Mouse (Mus musculus) MEL (cell line): ENCODE results near the gene Ccr2. TPM values are rescaled to one million over a fixed set of nuclear protein-coding genes. Genes with fewer than 3 reads are reported as not detected.

Experiments used
- DNase-seq: peaks from one replicate; pipeline ENCODE4 v3.0.0; 2011; ENCODE audit warnings: low read depth, low spot score
- H3K27ac ChIP-seq: 2 replicates; pipeline ENCODE4 v1.5.1; 2012; ENCODE audit warnings: low read depth, mild to moderate bottlenecking, control low read depth, low read length, moderate library complexity; ENCODE audit not compliant: control insufficient read depth
- H3K27me3 ChIP-seq, 2 experiments: fragments of 150-350 bp in 1 of 2; sonication (generic) in 1 of 2; 2 replicates each; pipeline ENCODE4 v1.6.1; 2012; ENCODE audit warnings: low read length in 2 of 2, mild to moderate bottlenecking in 2 of 2, improper control_type of control experiment in 1 of 2, moderate library complexity in 1 of 2; ENCODE audit not compliant: insufficient read depth in 2 of 2, control insufficient read depth in 1 of 2
- H3K36me3 ChIP-seq, 2 experiments: 2 replicates each; pipeline ENCODE4 v1.6.1; 2012 to 2014; ENCODE audit warnings: low read length in 2 of 2, improper control_type of control experiment in 1 of 2, inconsistent platforms in 1 of 2, mild to moderate bottlenecking in 1 of 2; ENCODE audit not compliant: insufficient read depth in 2 of 2, control insufficient read depth in 1 of 2
- H3K4me1 ChIP-seq, 2 experiments: fragments of 150-350 bp in 1 of 2; sonication (generic) in 1 of 2; 2 replicates each; pipeline ENCODE4 v1.6.1; 2012; ENCODE audit warnings: low read length in 2 of 2, improper control_type of control experiment in 1 of 2, mild to moderate bottlenecking in 1 of 2; ENCODE audit not compliant: insufficient read depth in 2 of 2, control insufficient read depth in 1 of 2
- H3K4me3 ChIP-seq, 2 experiments: fragments of 150-350 bp in 1 of 2; sonication (generic) in 1 of 2; 2 replicates each; pipeline ENCODE4 v1.5.1; 2012; ENCODE audit warnings: low read depth in 2 of 2, low read length in 2 of 2, mild to moderate bottlenecking in 2 of 2, moderate library complexity in 2 of 2, control low read depth in 1 of 2, improper control_type of control experiment in 1 of 2; ENCODE audit not compliant: control insufficient read depth in 1 of 2, insufficient read depth in 1 of 2
- H3K79me2 ChIP-seq: 2 replicates; pipeline ENCODE4 v1.6.1; 2012; ENCODE audit warnings: mild to moderate bottlenecking, low read length, moderate library complexity; ENCODE audit not compliant: control insufficient read depth, poor library complexity, insufficient read depth
- H3K9ac ChIP-seq: 2 replicates; pipeline ENCODE4 v1.6.1; 2012; ENCODE audit warnings: low read depth, mild to moderate bottlenecking, control low read depth, low read length, moderate library complexity; ENCODE audit not compliant: control insufficient read depth, poor library complexity, severe bottlenecking
- H3K9me3 ChIP-seq: fragments of 150-350 bp; sonication (generic); replicated peaks from 2 replicates; pipeline ENCODE4 v1.6.1; 2012; ENCODE audit warnings: mild to moderate bottlenecking, low read length, improper control_type of control experiment, moderate library complexity; ENCODE audit not compliant: insufficient read depth
- BHLHE40 ChIP-seq: IDR thresholded peaks from 2 replicates; pipeline ENCODE4 v1.6.1; 2012; ENCODE audit warnings: low read depth, mild to moderate bottlenecking, inconsistent platforms, low read length, improper control_type of control experiment, borderline replicate concordance
- CTCF ChIP-seq, 3 experiments: IDR thresholded peaks in 2 of 3; conservative IDR thresholded peaks in 1 of 3; 2 replicates each; pipeline ENCODE4 v1.5.1; 2011 to 2012; ENCODE audit warnings: low read length in 3 of 3, low read depth in 2 of 3, mild to moderate bottlenecking in 2 of 3, improper control_type of control experiment in 1 of 3, inconsistent platforms in 1 of 3, mixed read lengths in 1 of 3, moderate library complexity in 1 of 3; ENCODE audit not compliant: control insufficient read depth in 1 of 3, insufficient read depth in 1 of 3, poor library complexity in 1 of 3, severe bottlenecking in 1 of 3
- E2F4 ChIP-seq: IDR thresholded peaks from 2 replicates; pipeline ENCODE4 v1.6.1; 2011; ENCODE audit warnings: low read depth, low read length, improper control_type of control experiment, borderline replicate concordance
- ELF1 ChIP-seq: IDR thresholded peaks from 2 replicates; pipeline ENCODE4 v1.6.1; 2014; ENCODE audit warnings: low read depth, mild to moderate bottlenecking, inconsistent platforms, low read length, improper control_type of control experiment, moderate library complexity
- EP300 ChIP-seq, 2 experiments: IDR thresholded peaks; 2 replicates each; pipeline ENCODE4 v1.6.1; 2011; ENCODE audit warnings: improper control_type of control experiment in 2 of 2, low read length in 2 of 2, low read depth in 1 of 2, mild to moderate bottlenecking in 1 of 2
- GABPA ChIP-seq: IDR thresholded peaks from 2 replicates; pipeline ENCODE4 v1.6.1; 2012; ENCODE audit warnings: low read depth, mild to moderate bottlenecking, inconsistent platforms, low read length, improper control_type of control experiment, moderate library complexity
- GATA1 ChIP-seq: IDR thresholded peaks from 2 replicates; pipeline ENCODE4 v1.6.1; 2011; ENCODE audit warnings: low read depth, low read length, improper control_type of control experiment
- JUND ChIP-seq: IDR thresholded peaks from 2 replicates; pipeline ENCODE4 v1.6.1; 2011; ENCODE audit warnings: low read depth, mild to moderate bottlenecking, improper control_type of control experiment, low read length
- KAT2A ChIP-seq: conservative IDR thresholded peaks from 2 replicates; pipeline ENCODE4 v1.6.1; 2012; ENCODE audit warnings: low read depth, low read length, improper control_type of control experiment, inconsistent platforms
- MAFK ChIP-seq: IDR thresholded peaks from 2 replicates; pipeline ENCODE4 v1.6.1; 2011; ENCODE audit warnings: low read depth, mild to moderate bottlenecking, low read length, improper control_type of control experiment, borderline replicate concordance
- MAX ChIP-seq: IDR thresholded peaks from 2 replicates; pipeline ENCODE4 v1.6.1; 2011; ENCODE audit warnings: low read length, improper control_type of control experiment
- MYB ChIP-seq: IDR thresholded peaks from 2 replicates; pipeline ENCODE4 v1.6.1; 2011; ENCODE audit warnings: mild to moderate bottlenecking, low read depth, low read length, improper control_type of control experiment
- MYC ChIP-seq: IDR thresholded peaks from 2 replicates; pipeline ENCODE4 v1.6.1; 2011; ENCODE audit warnings: low read depth, mild to moderate bottlenecking, low read length, improper control_type of control experiment, moderate library complexity
- RAD21 ChIP-seq: IDR thresholded peaks from 2 replicates; pipeline ENCODE4 v1.6.1; 2011; ENCODE audit warnings: mild to moderate bottlenecking, low read depth, low read length, improper control_type of control experiment
- RCOR1 ChIP-seq: IDR thresholded peaks from 2 replicates; pipeline ENCODE4 v1.6.1; 2012; ENCODE audit warnings: low read depth, mild to moderate bottlenecking, inconsistent platforms, low read length, improper control_type of control experiment
- TCF12 ChIP-seq: IDR thresholded peaks from 2 replicates; pipeline ENCODE4 v1.6.1; 2014; ENCODE audit warnings: low read depth, mild to moderate bottlenecking, inconsistent platforms, low read length, improper control_type of control experiment, moderate library complexity
- UBTF ChIP-seq: IDR thresholded peaks from 2 replicates; pipeline ENCODE4 v1.6.1; 2012; ENCODE audit warnings: low read depth, mild to moderate bottlenecking, inconsistent platforms, low read length, improper control_type of control experiment, moderate library complexity, borderline replicate concordance; ENCODE audit not compliant: insufficient read depth
- USF1 ChIP-seq: IDR thresholded peaks from 2 replicates; pipeline ENCODE4 v1.6.1; 2014; ENCODE audit warnings: low read depth, mild to moderate bottlenecking, inconsistent platforms, low read length, improper control_type of control experiment, moderate library complexity
- ZC3H11A ChIP-seq: IDR thresholded peaks from 2 replicates; pipeline ENCODE4 v1.6.1; 2012; ENCODE audit warnings: low read depth, mild to moderate bottlenecking, inconsistent platforms, low read length, improper control_type of control experiment
- ZMIZ1 ChIP-seq: IDR thresholded peaks from 2 replicates; pipeline ENCODE4 v1.6.1; 2012; ENCODE audit warnings: low read depth, mild to moderate bottlenecking, inconsistent platforms, low read length, improper control_type of control experiment, moderate library complexity
- ZNF384 ChIP-seq: IDR thresholded peaks from 2 replicates; pipeline ENCODE4 v1.6.1; 2012; ENCODE audit warnings: low read depth, mild to moderate bottlenecking, inconsistent platforms, low read length, improper control_type of control experiment
- polyA plus RNA-seq, 2 experiments: library from polyadenylated mRNA; stranded (reverse) in 1 of 2; unstranded in 1 of 2; fragments of >175 nt in 1 of 2; fragments of >200 nt in 1 of 2; gene quantifications; 2 replicates each; pipeline versions ENCODE4 v1.2.1 to v1.2.4; 2012; ENCODE audit warnings: low replicate concordance in 2 of 2, low read depth in 1 of 2; ENCODE audit not compliant: insufficient read length in 2 of 2, insufficient read depth in 1 of 2, missing spikeins in 1 of 2
- total RNA-seq: library from RNA; depleted of rRNA; stranded (reverse); fragments of 300-350 nt; gene quantifications from 2 replicates; pipeline ENCODE4 v1.2.3, GENCODE M21; 2012; rRNA removed

The Ccr2 gene
- total RNA-seq (6.2 and 10.8 TPM in 2 replicates), polyA plus RNA-seq (1 to 10 TPM in 1 of 2 experiments, not detected in 1; 4.1 TPM)

DNA sequence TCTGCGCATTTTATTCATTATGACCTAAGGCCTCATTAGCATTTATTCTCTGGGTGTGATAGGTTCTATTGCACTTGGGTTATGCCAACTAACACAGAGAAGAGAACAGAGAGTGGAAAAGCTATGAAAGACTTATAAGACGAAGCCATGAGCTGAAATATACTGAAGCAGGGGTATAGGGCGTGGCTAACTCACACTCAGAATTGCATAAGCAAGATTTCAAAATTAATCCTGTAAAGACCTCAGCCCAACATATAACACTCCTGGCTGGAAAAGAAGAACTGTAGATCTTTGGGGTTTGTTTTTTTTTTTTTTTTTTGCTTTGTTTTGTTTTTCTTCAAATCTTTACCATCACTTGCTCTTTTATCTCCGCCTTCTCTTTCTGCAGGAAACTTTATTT is at the start of gene Ccr2:
Gene Ccr2 (plus strand): TSS at position 228 of the 400 bp plus-strand sequence.
- Histone ChIP-seq H3K79me2 (no peaks in the 10 kb centered on the region), H3K36me3 (peaks cover 0 to 51% of the 10 kb centered on the region in 2 experiments; a peak in 3 of 4 replicates), H3K27me3 (no peaks in the 10 kb centered on the region), H3K9ac (no peak within 1 kb of the TSS), H3K27ac (peak within 1 kb of the TSS; percentile 9; the same call in 1 of the 2 replicates), H3K9me3 (no peaks in the 10 kb centered on the region), H3K4me1 (peaks cover 22 to 29% of the 10 kb centered on the region in 2 experiments), H3K4me3 (no peak within 1 kb of the TSS)
- TF ChIP-seq MAX (no peak), JUND (no peak), EP300 (IDR thresholded peaks at IDR 0.05; ENCODE audit: low read depth in 1 of 2, low read length in 2 of 2) (no peak), ZMIZ1 (no peak), GABPA (no peak), ELF1 (no peak), TCF12 (no peak), CTCF (IDR thresholded peaks at IDR 0.05 in 2 of 3, conservative IDR thresholded peaks at IDR 0.05 in 1 of 3; ENCODE audit: control insufficient read depth in 1 of 3, insufficient read depth in 1 of 3, low read depth in 2 of 3, low read length in 3 of 3, poor library complexity in 1 of 3, severe bottlenecking in 1 of 3) (no peak), E2F4 (no peak), USF1 (no peak), ZNF384 (no peak), UBTF (no peak), MYC (no peak), GATA1 (no peak), ZC3H11A (no peak), RAD21 (no peak), BHLHE40 (no peak), MAFK (no peak)
- no peak for DNase-seq

DNA sequence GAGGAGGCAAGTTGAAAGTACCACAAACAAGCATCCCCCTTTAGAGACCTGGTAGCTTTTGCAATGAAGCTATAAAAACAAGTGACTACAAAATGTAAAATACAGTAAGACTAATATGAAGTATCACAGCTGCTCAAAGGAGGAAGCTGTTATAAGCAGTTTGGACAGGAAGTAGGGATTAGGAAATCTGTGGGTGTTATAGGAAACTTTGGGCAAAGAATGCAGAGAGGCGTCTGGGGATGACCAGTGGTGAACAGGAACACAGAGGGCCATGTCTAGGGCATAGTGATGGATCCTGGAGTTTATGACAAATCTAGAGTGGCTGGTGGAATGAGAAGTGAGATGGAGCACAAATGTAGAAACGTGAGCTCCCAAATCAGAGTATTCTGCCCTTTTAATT is 48.2 kb upstream of the Ccr2 start:
- H3K36me3 ChIP-seq: peaks cover 0 to 9% of the 10 kb centered on the region in 2 experiments; a peak in 2 of 4 replicates
- H3K9me3 ChIP-seq: no peaks in the 10 kb centered on the region
- TF ChIP-seq EP300 (IDR thresholded peaks at IDR 0.05; ENCODE audit: low read depth in 1 of 2, low read length in 2 of 2): peak in 1 of 2 experiments; percentile 30; a peak in 1 of 4 replicates
- TF ChIP-seq JUND: no peak
- TF ChIP-seq GATA1: no peak
- 0 out of 2 replicates have a peak, but pooled peaks have one; percentile 11 for TF ChIP-seq MYB
- TF ChIP-seq KAT2A: no peak
- no peak for TF ChIP-seq RCOR1
- no peak for TF ChIP-seq GABPA
- no peak for TF ChIP-seq USF1
- no peak overlapping the region for H3K4me3 ChIP-seq
- H3K27me3 ChIP-seq: no peaks in the 10 kb centered on the region
- no peak overlapping the region for H3K27ac ChIP-seq
- H3K4me1 ChIP-seq: peaks cover 8 to 12% of the 10 kb centered on the region in 2 experiments
- H3K9ac ChIP-seq: no peak overlapping the region
- no peak for DNase-seq
- H3K79me2 ChIP-seq: no peaks in the 10 kb centered on the region
